Mouse (Mus musculus): ENCODE measurements around the gene Nup210. TPM values are rescaled to one million over a fixed set of nuclear protein-coding genes. Genes with fewer than 3 reads are reported as not detected.

Gene Nup210
- total RNA-seq, 2 experiments from 2014 or later: 18.8 to 31.7 TPM

- Histone ChIP-seq H3K27ac (no peak overlapping the region), H3K4me3 (no peak overlapping the region)
- intact Hi-C loops (cut with DNase I): no loop called here
- TF ChIP-seq CTCF (IDR thresholded peaks at IDR 0.05): peak; percentile 59
- no peak for DNase-seq
These were observed 31.3 kb downstream of the Nup210 start for GRCm38 (mm10) chr6:91085114-91085892.

- H3K27ac ChIP-seq: no peak overlapping the region
- no peak overlapping the region for H3K4me3 ChIP-seq
- TF ChIP-seq CTCF (IDR thresholded peaks at IDR 0.05): peak; percentile 56
- no peak for DNase-seq
- intact Hi-C loops (cut with DNase I): no loop called here
These were observed 36.6 kb downstream of the Nup210 start for GRCm38 (mm10) chr6:91080033-91080432.

GRCm38 (mm10) chr6:91076249-91076648 lies 40.4 kb downstream of the Nup210 start:
- no peak overlapping the region for H3K4me3 ChIP-seq
- DNase-seq: peak; percentile 87
- TF ChIP-seq CTCF (IDR thresholded peaks at IDR 0.05): no peak
- intact Hi-C loops (cut with DNase I): loop anchor here (5.0 kb wide), 1 partner anchor 41 kb away; the partner anchor contains the start of gene Nup210
- H3K27ac ChIP-seq: peak overlapping the region; percentile 87

GRCm38 (mm10) chr6:91068511-91068910 lies 48.1 kb downstream of the Nup210 start:
- H3K27ac ChIP-seq: peak overlapping the region; percentile 89
- intact Hi-C loops (cut with DNase I): loop anchor here (10.0 kb wide), 1 partner anchor 216 kb away; no protein-coding TSS in a partner anchor
- DNase-seq: peak; percentile 66
- TF ChIP-seq CTCF (IDR thresholded peaks at IDR 0.05): no peak
- no peak overlapping the region for H3K4me3 ChIP-seq

GRCm38 (mm10) chr6:91067048-91067447 lies 49.6 kb downstream of the Nup210 start:
- DNase-seq: peak; percentile 74
- peak; percentile 53 for TF ChIP-seq CTCF (IDR thresholded peaks at IDR 0.05)
- Histone ChIP-seq H3K27ac (peak overlapping the region; percentile 89), H3K4me3 (no peak overlapping the region)
- intact Hi-C loops (cut with DNase I): loop anchor here (10.0 kb wide), 1 partner anchor 218 kb away; no protein-coding TSS in a partner anchor

- Histone ChIP-seq H3K27ac (no peak overlapping the region; the same call in 1 of the 2 replicates), H3K4me3 (no peak overlapping the region)
- TF ChIP-seq CTCF (IDR thresholded peaks at IDR 0.05): no peak
- DNase-seq: no peak
- intact Hi-C loops (cut with DNase I): loop anchor here (10.0 kb wide), 1 partner anchor 224 kb away; no protein-coding TSS in a partner anchor
These were observed 55.3 kb downstream of the Nup210 start for GRCm38 (mm10) chr6:91061296-91061695.

GRCm38 (mm10) chr6:91059711-91060110 lies 56.9 kb downstream of the Nup210 start:
- intact Hi-C loops (cut with DNase I): loop anchor here (2.0 to 10.0 kb wide), 3 partner anchors 81 to 245 kb away; no protein-coding TSS in a partner anchor
- DNase-seq: peak; percentile 71
- Histone ChIP-seq H3K27ac (no peak overlapping the region), H3K4me3 (no peak overlapping the region)
- TF ChIP-seq CTCF (IDR thresholded peaks at IDR 0.05): peak; percentile 86

GRCm38 (mm10) chr6:91057989-91058388 lies 58.6 kb downstream of the Nup210 start:
- TF ChIP-seq CTCF (IDR thresholded peaks at IDR 0.05): no peak
- peak overlapping the region; percentile 28; the same call in 1 of the 2 replicates for H3K27ac ChIP-seq
- H3K4me3 ChIP-seq: no peak overlapping the region
- intact Hi-C loops (cut with DNase I): loop anchor here (2.0 to 10.0 kb wide), 2 partner anchors 83 to 243 kb away; no protein-coding TSS in a partner anchor
- no peak for DNase-seq

GRCm38 (mm10) chr6:91056348-91056747 lies 60.3 kb downstream of the Nup210 start:
- no peak for DNase-seq

GRCm38 (mm10) chr6:91052572-91052971 lies 64.1 kb downstream of the Nup210 start:
- Histone ChIP-seq H3K27ac (no peak overlapping the region), H3K4me3 (no peak overlapping the region)
- intact Hi-C loops (cut with DNase I): loop anchor here (10.0 kb wide), 1 partner anchor 238 kb away; no protein-coding TSS in a partner anchor
- peak; percentile 7; the same call in 1 of the 2 replicates for TF ChIP-seq CTCF (IDR thresholded peaks at IDR 0.05)
- no peak for DNase-seq

More at GRCm38 (mm10) chr6:91056348-91056747, 60.3 kb downstream of the Nup210 start:
- no peak overlapping the region for H3K27ac ChIP-seq
- intact Hi-C loops (cut with DNase I): loop anchor here (10.0 kb wide), 1 partner anchor 242 kb away; no protein-coding TSS in a partner anchor
- H3K4me3 ChIP-seq: no peak overlapping the region
- TF ChIP-seq CTCF (IDR thresholded peaks at IDR 0.05): no peak

GRCm38 (mm10) chr6:91048019-91048418 lies 68.6 kb downstream of the Nup210 start:
- DNase-seq: no peak
- intact Hi-C loops (cut with DNase I): no loop called here
- TF ChIP-seq CTCF (IDR thresholded peaks at IDR 0.05): no peak
- Histone ChIP-seq H3K4me3 (no peak overlapping the region), H3K27ac (no peak overlapping the region)

GRCm38 (mm10) chr6:91047434-91047833 lies 69.2 kb downstream of the Nup210 start:
- Histone ChIP-seq H3K4me3 (no peak overlapping the region), H3K27ac (no peak overlapping the region)
- TF ChIP-seq CTCF (IDR thresholded peaks at IDR 0.05): no peak
- intact Hi-C loops (cut with DNase I): no loop called here
- no peak for DNase-seq

- intact Hi-C loops (cut with DNase I): no loop called here
- DNase-seq: no peak
- H3K27ac ChIP-seq: no peak overlapping the region
- H3K4me3 ChIP-seq: no peak overlapping the region
- TF ChIP-seq CTCF (IDR thresholded peaks at IDR 0.05): no peak
These were observed 70.4 kb downstream of the Nup210 start for GRCm38 (mm10) chr6:91046184-91046583.
